Mouse (Mus musculus) kidney, embryonic 16.5 days (tissue): ENCODE results near the gene Fam126a. TPM values are rescaled to one million over a fixed set of nuclear protein-coding genes. Genes with fewer than 3 reads are reported as not detected.
"Not testable (repeated sequence)": the region's sequence is repeated elsewhere in the genome, so short reads cannot be mapped to it uniquely, and the experiment has no call there.

Source experiments
- ATAC-seq: fragments of 200-750 bp; cut with Nextera tagmentation; 2 replicates; pipeline ENCODE4 v1.8.0; 2017; ENCODE audit warnings: moderate TSS enrichment; ENCODE audit not compliant: low FRiP score, low TSS enrichment
- H3K27ac ChIP-seq: fragments of 300-500 bp; sonication (generic); 2 replicates; pipeline ENCODE4 v1.5.1; 2014; ENCODE audit warnings: low read length
- H3K27me3 ChIP-seq: fragments of 300-500 bp; sonication (generic); 2 replicates; pipeline ENCODE4 v1.6.1; 2014; ENCODE audit warnings: low read length, control low read depth, mixed read lengths; ENCODE audit not compliant: insufficient read depth
- H3K36me3 ChIP-seq: fragments of 300-500 bp; sonication (generic); 2 replicates; pipeline ENCODE4 v1.6.1; 2014; ENCODE audit warnings: low read length, control low read depth, mixed read lengths; ENCODE audit not compliant: insufficient read depth
- H3K4me1 ChIP-seq: fragments of 300-500 bp; sonication (generic); 2 replicates; pipeline ENCODE4 v1.6.1; 2014; ENCODE audit warnings: low read length, control low read depth, mixed read lengths; ENCODE audit not compliant: insufficient read depth
- H3K4me2 ChIP-seq: fragments of 300-500 bp; sonication (generic); replicated peaks from 2 replicates; pipeline ENCODE4 v1.6.1; 2014; ENCODE audit warnings: low read depth, low read length
- H3K4me3 ChIP-seq: fragments of 300-500 bp; sonication (generic); 2 replicates; pipeline ENCODE4 v1.5.1; 2014; ENCODE audit warnings: mild to moderate bottlenecking, low read length
- H3K9ac ChIP-seq: fragments of 300-500 bp; sonication (generic); replicated peaks from 2 replicates; pipeline ENCODE4 v1.6.1; 2014; ENCODE audit warnings: low read length
- H3K9me3 ChIP-seq: fragments of 300-500 bp; sonication (generic); 2 replicates; pipeline ENCODE4 v1.6.1; 2016; ENCODE audit warnings: low read length, control low read depth
- WGBS: fragments of 180-500 bp; shearing (Covaris S2); extraction: QIAGEN DNeasy Blood & Tissue Kit; methylation state at CpG from one replicate; pipeline ENCODE4 v1.1.7; 2014; 5-methylcytosine and 5-hydroxymethylcytosine counted together
- polyA plus RNA-seq: library from polyadenylated mRNA; unstranded; fragments of >200 nt; fragmentation: Nextera tagmentation; extraction: Ambion mirVana; gene quantifications from 2 replicates; pipeline ENCODE4 v1.2.1, GENCODE M21; 2015

Gene Fam126a
- polyA plus RNA-seq, 1 experiment from 2014 or later: 22.4 TPM

DNA sequence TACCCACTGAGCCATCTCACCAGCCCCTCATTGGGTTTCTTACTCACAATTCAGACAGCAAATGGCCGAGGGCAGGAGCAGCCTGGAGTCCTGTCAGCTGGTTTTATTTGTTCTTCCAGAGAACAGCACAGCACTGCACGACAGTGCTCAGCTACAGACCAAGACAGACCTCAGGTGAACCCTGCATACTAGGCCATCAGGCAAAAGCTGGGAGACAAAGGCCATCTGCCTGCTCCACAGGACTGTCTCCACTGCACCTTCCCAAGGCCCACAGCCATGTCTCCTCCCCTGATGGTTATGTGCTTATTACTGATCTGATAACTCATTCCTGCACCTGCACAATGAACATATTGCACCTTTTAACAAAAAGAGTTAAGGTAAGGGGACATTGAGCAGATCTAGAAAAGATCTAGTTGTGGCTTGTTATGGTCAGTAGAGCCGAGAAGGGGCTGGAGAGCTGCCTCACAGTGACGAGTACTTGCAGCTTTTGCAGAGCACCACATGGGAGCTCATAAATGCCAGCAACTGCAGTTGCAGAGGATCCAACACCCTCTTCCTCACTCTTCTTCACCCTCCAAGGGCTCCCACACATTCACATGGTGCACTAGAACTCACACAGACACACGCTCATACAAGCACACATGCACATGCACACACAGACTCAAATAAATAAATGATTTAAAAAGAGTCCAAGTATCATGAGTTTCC, 137.2 kb downstream of the Fam126a start:
- WGBS: 68% methylated on average over 5 of the region's 5 CpGs
- no peak for ATAC-seq
- H3K27me3 ChIP-seq: no peaks in the 10 kb centered on the region

DNA sequence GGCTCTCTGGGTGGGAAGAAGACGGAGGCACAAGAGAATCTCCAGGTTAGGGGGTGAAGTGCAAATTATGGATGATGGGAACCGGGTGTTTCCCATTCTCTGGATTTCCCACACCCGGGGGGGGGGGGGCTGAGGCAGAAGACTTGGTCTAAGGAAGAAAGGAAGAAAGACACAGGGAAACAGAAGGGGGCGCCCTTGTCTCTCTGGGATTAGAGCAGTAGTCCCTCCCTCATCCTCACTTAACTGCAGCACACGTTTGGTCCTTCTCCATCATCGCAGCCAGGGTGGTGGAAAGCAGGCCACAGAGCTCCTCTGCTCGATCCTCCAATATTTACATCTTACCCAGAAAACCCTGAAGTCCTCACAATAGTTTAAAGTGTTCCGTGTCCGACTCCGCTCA, 139.8 kb downstream of the Fam126a start:
- WGBS: 36% methylated on average over 10 of the region's 10 CpGs
- ATAC-seq: no peak
- no peak overlapping the region for H3K27ac ChIP-seq

More for the DNA sequence above, 137.2 kb downstream of the Fam126a start:
- Histone ChIP-seq H3K4me2 (no peak overlapping the region), H3K9me3 (no peaks in the 10 kb centered on the region), H3K4me3 (no peak overlapping the region), H3K4me1 (no peaks in the 10 kb centered on the region), H3K27ac (no peak overlapping the region), H3K9ac (no peak overlapping the region), H3K36me3 (no peaks in the 10 kb centered on the region)

DNA sequence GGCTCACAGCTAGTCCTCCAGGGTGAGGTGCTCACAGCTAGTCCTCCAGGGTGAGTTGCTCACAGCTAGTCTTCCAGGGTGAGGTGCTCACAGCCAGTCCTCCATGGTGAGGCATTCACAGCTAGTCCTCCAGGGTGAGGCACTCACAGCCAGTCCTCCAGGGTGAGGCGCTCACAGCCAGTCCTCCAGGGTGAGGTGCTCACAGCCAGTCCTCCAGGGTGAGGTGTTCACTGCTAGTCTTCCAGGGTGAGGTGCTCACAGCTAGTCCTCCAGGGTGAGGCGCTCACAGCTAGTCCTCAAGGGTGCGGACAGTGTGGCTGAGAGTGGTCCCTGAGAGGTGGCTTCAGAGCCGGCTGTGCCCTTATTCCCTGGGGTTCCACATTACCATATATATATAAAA, 141.0 kb downstream of the Fam126a start:
- no peak overlapping the region for H3K4me2 ChIP-seq
- H3K27me3 ChIP-seq: no peaks in the 10 kb centered on the region
- no peak overlapping the region for H3K4me3 ChIP-seq
- H3K27ac ChIP-seq: no peak overlapping the region
- no peaks in the 10 kb centered on the region for H3K4me1 ChIP-seq
- no peaks in the 10 kb centered on the region for H3K9me3 ChIP-seq
- 66% methylated on average over 4 of the region's 4 CpGs for WGBS
- no peak for ATAC-seq
- no peak overlapping the region for H3K9ac ChIP-seq
- H3K36me3 ChIP-seq: no peaks in the 10 kb centered on the region

More for the DNA sequence above, 139.8 kb downstream of the Fam126a start:
- Histone ChIP-seq H3K27me3 (no peaks in the 10 kb centered on the region), H3K4me3 (no peak overlapping the region), H3K9ac (no peak overlapping the region), H3K4me1 (no peaks in the 10 kb centered on the region), H3K9me3 (no peaks in the 10 kb centered on the region), H3K4me2 (no peak overlapping the region), H3K36me3 (no peaks in the 10 kb centered on the region)

DNA sequence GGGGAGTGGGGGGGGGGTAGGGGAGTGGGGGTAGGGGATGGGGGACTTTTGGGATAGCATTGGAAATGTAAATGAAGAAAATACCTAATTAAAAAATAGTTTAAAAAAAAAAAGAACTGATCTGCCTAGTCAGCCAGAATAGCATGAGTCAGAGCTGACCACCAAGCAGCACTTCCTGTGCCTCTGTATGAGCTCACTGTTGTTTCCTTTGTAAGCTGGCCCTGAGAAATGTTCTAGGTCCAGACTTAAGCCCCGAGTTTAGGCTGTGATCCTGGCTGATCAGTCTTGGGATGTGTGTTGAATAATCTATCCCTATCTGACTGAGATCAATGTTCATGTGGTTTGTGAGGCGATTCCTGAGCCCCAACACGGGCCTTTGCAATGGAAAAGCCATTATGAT, 143.4 kb downstream of the Fam126a start:
- 79% methylated on average over 3 of the region's 3 CpGs for WGBS
- no peak overlapping the region for H3K9ac ChIP-seq
- no peaks in the 10 kb centered on the region for H3K9me3 ChIP-seq
- H3K27me3 ChIP-seq: no peaks in the 10 kb centered on the region
- no peak overlapping the region for H3K4me3 ChIP-seq
- H3K36me3 ChIP-seq: no peaks in the 10 kb centered on the region
- no peak overlapping the region for H3K4me2 ChIP-seq
- no peak overlapping the region for H3K27ac ChIP-seq
- ATAC-seq: no peak
- no peaks in the 10 kb centered on the region for H3K4me1 ChIP-seq

DNA sequence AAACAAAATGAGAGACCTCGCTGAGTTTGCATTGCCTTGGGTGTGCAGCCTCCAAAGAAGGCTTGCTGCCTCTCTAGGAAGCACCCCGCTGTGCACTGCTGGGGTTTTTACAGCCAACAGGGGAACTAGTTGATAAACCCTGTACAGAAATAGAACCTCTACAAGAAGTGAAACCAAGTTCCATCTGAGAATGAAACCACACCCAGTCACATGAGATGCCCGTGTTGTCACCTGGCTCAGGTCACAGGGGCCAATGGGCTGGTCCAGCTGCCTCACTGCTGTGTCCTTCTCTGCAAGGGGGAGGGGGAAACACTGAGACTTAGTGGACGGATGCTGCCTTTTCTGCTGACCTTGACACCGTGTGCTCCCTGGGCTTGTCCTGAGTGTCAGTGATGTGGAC, 156.0 kb downstream of the Fam126a start:
- WGBS: 54% methylated on average over 5 of the region's 5 CpGs
- Histone ChIP-seq H3K9me3 (no peaks in the 10 kb centered on the region), H3K4me2 (no peak overlapping the region), H3K27me3 (no peaks in the 10 kb centered on the region), H3K36me3 (no peaks in the 10 kb centered on the region), H3K27ac (no peak overlapping the region), H3K4me1 (no peaks in the 10 kb centered on the region), H3K4me3 (no peak overlapping the region), H3K9ac (no peak overlapping the region)
- ATAC-seq: no peak

DNA sequence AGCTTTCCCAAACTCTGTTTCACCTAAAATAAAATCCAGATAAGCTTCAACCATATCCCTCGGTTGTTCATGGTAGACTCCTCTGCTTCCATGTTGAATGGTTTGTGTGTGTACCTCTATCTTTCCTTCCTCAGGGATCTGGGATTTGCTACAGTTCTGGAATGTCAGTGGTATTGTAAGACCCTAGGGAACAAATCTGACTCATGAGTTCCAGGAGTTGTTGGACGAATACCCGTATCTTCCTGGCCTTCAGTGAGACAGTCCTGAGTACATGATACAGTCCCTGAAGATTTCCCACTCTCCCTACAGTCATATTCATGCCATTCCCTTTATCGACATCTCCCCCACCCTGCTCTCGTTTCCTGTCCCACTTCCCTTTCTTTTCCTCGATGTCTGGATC, 157.9 kb downstream of the Fam126a start:
- no peaks in the 10 kb centered on the region for H3K9me3 ChIP-seq
- H3K36me3 ChIP-seq: no peaks in the 10 kb centered on the region
- H3K9ac ChIP-seq: no peak overlapping the region
- no peaks in the 10 kb centered on the region for H3K27me3 ChIP-seq
- no peak overlapping the region for H3K27ac ChIP-seq
- 75% methylated on average over 6 of the region's 6 CpGs for WGBS
- H3K4me2 ChIP-seq: no peak overlapping the region
- no peaks in the 10 kb centered on the region for H3K4me1 ChIP-seq
- H3K4me3 ChIP-seq: no peak overlapping the region
- ATAC-seq: no peak

DNA sequence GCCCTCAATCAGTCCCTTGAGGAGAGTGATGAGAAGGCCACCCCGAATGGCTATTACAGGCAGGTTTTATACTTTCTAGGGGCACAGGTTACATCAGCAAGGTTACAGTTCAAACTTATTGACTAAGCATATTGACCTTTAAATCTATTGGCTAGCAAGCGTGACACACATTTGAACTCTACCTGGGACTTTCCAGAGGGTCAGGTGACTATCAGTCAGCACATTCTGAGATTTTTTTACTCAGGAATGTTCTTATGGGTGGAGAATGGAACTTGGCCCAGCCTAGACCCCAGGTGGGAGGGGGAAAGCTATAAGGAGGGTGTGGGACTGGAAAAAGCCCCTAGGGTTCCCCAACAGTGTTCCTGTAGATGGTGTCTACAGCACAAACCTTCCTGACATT, 159.2 kb downstream of the Fam126a start:
- H3K4me1 ChIP-seq, H3K4me2 ChIP-seq, H3K9ac ChIP-seq, ATAC-seq, H3K27ac ChIP-seq, H3K4me3 ChIP-seq, H3K27me3 ChIP-seq, H3K9me3 ChIP-seq, H3K36me3 ChIP-seq: not testable (repeated sequence)
- 82% methylated on average over 2 of the region's 2 CpGs for WGBS

DNA sequence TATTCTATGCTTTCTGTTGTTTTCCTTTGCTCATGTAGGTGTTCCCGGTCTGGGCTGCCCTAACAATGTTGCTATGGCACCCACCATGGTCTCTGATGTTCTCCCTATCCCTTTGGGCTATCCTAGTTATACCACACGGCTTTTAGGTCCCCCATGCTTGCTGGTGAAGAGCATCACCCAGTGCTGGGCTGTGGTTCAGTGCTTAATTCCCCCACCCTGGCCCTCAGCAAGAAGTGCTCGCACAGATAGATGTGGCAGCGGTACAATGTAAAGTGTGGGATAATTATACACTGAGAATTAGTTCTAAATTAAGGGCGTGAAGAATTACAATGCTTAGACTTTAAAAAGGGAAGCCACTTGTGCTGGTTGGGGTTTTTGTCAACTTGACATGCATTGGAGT, 164.5 kb downstream of the Fam126a start:
- Histone ChIP-seq H3K4me3 (no peak overlapping the region), H3K27ac (no peak overlapping the region), H3K4me2 (no peak overlapping the region), H3K9me3 (no peaks in the 10 kb centered on the region), H3K27me3 (no peaks in the 10 kb centered on the region), H3K4me1 (peaks cover 10% of the 10 kb centered on the region; the same call in 1 of the 2 replicates), H3K36me3 (no peaks in the 10 kb centered on the region), H3K9ac (no peak overlapping the region)
- WGBS: 85% methylated on average over 5 of the region's 5 CpGs
- ATAC-seq: no peak

Other genes with a start within 250 kb of the Fam126a start
- gene Pus7, start 247.0 kb downstream of the Fam126a start, polyA plus RNA-seq: 32.3 and 34.8 TPM in 2 replicates
- 33.6 and 36.7 TPM in 2 replicates for gene Rint1, start 243.0 kb downstream of the Fam126a start, polyA plus RNA-seq
- gene Tomm7, start 186.5 kb downstream of the Fam126a start, polyA plus RNA-seq: 99.1 and 99.6 TPM in 2 replicates
- 44.4 and 46.0 TPM in 2 replicates for gene Klhl7, start 69.9 kb upstream of the Fam126a start, polyA plus RNA-seq
- 12.3 and 15.8 TPM in 2 replicates for gene Nupl2, start 134.3 kb upstream of the Fam126a start, polyA plus RNA-seq